Mouse (Mus musculus): ENCODE measurements around the gene Slx. TPM values are rescaled to one million over a fixed set of nuclear protein-coding genes. Genes with fewer than 3 reads are reported as not detected.
"Not testable (repeated sequence)": the region's sequence is repeated elsewhere in the genome, so short reads cannot be mapped to it uniquely, and the experiment has no call there.

Gene Slx
- not detected in 2 replicates for polyA plus RNA-seq (2014; fragmentation: Nextera tagmentation; extraction: Ambion mirVana)

DNA sequence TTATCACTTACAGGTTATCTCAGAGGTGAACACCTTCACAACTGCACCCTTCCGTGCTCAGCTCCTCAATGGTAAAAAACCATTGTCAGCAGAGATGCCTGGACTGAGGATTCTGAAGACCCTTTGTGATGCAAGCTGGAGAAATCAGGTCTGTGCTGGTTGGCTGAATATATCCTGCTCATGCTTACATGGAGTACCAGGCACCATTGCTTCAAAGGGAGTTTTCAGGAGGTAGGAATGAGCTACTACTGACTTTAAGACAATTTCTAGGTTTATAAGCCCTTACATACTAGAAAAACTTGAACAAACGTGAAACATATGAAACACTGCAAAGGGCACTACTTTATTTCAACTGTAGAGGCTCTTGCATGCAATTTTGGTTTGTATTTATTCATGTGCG lies at the start of gene Slx:
Slx (minus strand) TSS at position 101 of the 400 bp plus-strand sequence.
- H3K4me1 ChIP-seq (ENCODE audit: control insufficient read depth, insufficient read depth, low read length); H3K9ac ChIP-seq (ENCODE audit: low read length); H3K4me2 ChIP-seq; H3K9me3 ChIP-seq (ENCODE audit: control insufficient read depth, low read length); H3K36me3 ChIP-seq (ENCODE audit: control insufficient read depth, insufficient read depth, low read length); H3K27me3 ChIP-seq (ENCODE audit: control insufficient read depth, insufficient read depth, low read length); H3K4me3 ChIP-seq (ENCODE audit: low read depth, low read length); DNase-seq (ENCODE audit: low spot score, missing footprints); ATAC-seq (ENCODE audit: low FRiP score); H3K27ac ChIP-seq (ENCODE audit: low read depth, low read length): not testable (repeated sequence)
- 81% methylated on average over 3 of the region's 3 CpGs for WGBS

Small RNA genes within 50 kb of the gene (microRNA-seq; reads per million reads assigned to microRNA genes)
- not detected for gene Gm27341

Other genes starting within 250 kb of the Slx start
- gene Gm2030, start 235.5 kb downstream of the Slx start, polyA plus RNA-seq (2014; fragmentation: Nextera tagmentation; extraction: Ambion mirVana): not detected in 2 replicates
- not detected in 2 replicates for gene Gm14525, start 157.1 kb upstream of the Slx start, polyA plus RNA-seq (2014; fragmentation: Nextera tagmentation; extraction: Ambion mirVana)